Mouse (Mus musculus) myocyte (in vitro differentiated cells): ENCODE data around the gene Acvrl1.

Experiments
- CEBPB ChIP-seq: IDR thresholded peaks from 2 replicates; pipeline ENCODE4 v1.6.1; 2011; ENCODE audit warnings: mild to moderate bottlenecking, moderate library complexity; ENCODE audit not compliant: poor library complexity, insufficient read depth, severe bottlenecking
- E2F4 ChIP-seq: IDR thresholded peaks from one replicate; pipeline ENCODE4 v1.6.1; 2011; ENCODE audit warnings: mild to moderate bottlenecking, control low read depth, moderate library complexity; ENCODE audit not compliant: insufficient read depth
- MAX ChIP-seq: IDR thresholded peaks from one replicate; pipeline ENCODE4 v1.6.1; 2011; ENCODE audit warnings: low read depth, mild to moderate bottlenecking, control low read depth
- MYOG ChIP-seq, 3 experiments: IDR thresholded peaks; one replicate each; pipeline ENCODE4 v1.6.1; 2011; ENCODE audit warnings: control low read depth in 2 of 3, low read depth in 2 of 3, mild to moderate bottlenecking in 2 of 3; ENCODE audit not compliant: insufficient read length in 2 of 3, control insufficient read depth in 1 of 3, insufficient read depth in 1 of 3
- POLR2A ChIP-seq: IDR thresholded peaks from one replicate; pipeline ENCODE4 v1.6.1; 2011; ENCODE audit warnings: low read depth, mild to moderate bottlenecking, control low read depth, moderate library complexity; ENCODE audit not compliant: insufficient read length
- POLR2AphosphoS2 ChIP-seq: IDR thresholded peaks from one replicate; pipeline ENCODE4 v1.6.1; 2011; ENCODE audit warnings: low read depth, control low read depth; ENCODE audit not compliant: insufficient read length
- TCF12 ChIP-seq: IDR thresholded peaks from one replicate; pipeline ENCODE4 v1.6.1; 2011; ENCODE audit warnings: mild to moderate bottlenecking, control low read depth; ENCODE audit not compliant: poor library complexity, insufficient read depth, severe bottlenecking

DNA sequence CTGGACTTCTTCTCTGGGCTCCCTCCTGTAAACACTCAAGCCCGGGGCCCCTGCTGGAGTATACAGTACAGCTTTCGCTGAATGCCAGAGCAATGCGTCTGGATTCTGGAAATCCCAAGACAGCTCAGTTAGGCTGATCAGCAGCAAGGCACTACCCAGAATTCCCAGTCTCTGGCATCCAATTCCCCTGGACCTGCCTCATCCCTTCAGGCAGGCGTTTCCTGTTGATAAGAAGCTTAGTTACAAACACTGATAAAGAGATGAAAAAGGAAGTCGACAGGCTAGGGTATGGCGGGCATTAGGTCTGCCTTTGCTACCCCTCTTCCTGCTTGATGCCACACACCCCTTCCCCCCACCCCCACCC, 19.6 kb downstream of the Acvrl1 start:
- TF ChIP-seq POLR2A: no peak
- TF ChIP-seq MYOG (IDR thresholded peaks at IDR 0.05; ENCODE audit: control insufficient read depth in 1 of 3, insufficient read depth in 1 of 3, insufficient read length in 2 of 3, low read depth in 2 of 3): no peak
- no peak for TF ChIP-seq E2F4
- no peak for TF ChIP-seq POLR2AphosphoS2
- no peak for TF ChIP-seq MAX
- TF ChIP-seq TCF12: no peak
- TF ChIP-seq CEBPB: no peak
